Mouse (Mus musculus) adrenal gland, postnatal 14 days (tissue): ENCODE measurements around the gene Lrp8. TPM values are rescaled to one million over a fixed set of nuclear protein-coding genes. Genes with fewer than 3 reads are reported as not detected.

Experiments
- DNase-seq: peaks from one replicate; pipeline ENCODE4 v3.0.0; 2021; ENCODE audit warnings: mixed read lengths
- total RNA-seq: library from RNA; stranded (reverse); gene quantifications from 2 replicates; pipeline ENCODE4 v1.2.3, GENCODE M21; 2021

The Lrp8 gene
- total RNA-seq, 1 experiment from 2014 or later: 5.0 TPM

DNA sequence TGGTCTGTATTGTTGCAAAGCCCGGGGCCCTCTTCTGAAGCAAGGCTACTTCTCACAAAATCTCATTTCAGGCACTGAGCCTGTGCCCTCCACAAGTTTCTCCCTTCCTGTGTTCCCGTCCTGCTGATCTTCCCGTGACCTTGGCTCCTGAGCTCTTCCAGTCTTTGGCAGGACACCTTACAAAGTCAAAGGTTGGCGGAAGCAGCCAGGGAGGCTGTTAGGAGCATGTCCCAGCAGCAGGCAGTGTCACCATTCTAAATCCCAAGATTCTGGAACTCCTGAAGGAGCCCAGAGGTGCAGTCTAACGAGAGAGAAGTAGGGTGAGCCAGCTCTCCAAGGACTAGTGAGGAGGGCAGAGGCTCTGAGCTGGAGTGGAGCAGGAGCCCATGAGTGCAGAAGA, 46.5 kb downstream of the Lrp8 start:
- peak; percentile 51 for DNase-seq

DNA sequence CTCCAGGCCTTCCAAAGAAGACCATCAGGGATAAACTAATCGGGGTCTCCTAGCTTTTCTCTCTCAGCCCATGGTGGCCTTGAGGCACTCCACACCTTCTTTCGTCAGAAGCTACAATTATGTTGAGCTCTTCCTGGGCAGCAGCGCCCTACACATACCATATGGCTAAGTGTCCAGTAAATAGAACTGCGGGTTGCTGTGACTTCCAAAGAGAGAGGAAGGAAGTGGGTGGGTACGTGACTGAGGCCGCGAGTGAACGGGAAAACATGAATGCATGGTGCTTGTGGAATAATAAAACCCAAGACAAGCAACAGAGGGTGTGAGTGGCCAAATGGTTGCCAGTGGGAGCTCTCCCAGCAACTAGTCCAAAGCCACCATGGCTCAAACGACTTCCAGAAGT, 47.6 kb downstream of the Lrp8 start:
- no peak for DNase-seq

- no peak for DNase-seq
These were observed 48.0 kb downstream of the Lrp8 start for GRCm38 (mm10) chr4:107850091-107850490.

GRCm38 (mm10) chr4:107853333-107853732, 51.3 kb downstream of the Lrp8 start:
- no peak for DNase-seq

DNA sequence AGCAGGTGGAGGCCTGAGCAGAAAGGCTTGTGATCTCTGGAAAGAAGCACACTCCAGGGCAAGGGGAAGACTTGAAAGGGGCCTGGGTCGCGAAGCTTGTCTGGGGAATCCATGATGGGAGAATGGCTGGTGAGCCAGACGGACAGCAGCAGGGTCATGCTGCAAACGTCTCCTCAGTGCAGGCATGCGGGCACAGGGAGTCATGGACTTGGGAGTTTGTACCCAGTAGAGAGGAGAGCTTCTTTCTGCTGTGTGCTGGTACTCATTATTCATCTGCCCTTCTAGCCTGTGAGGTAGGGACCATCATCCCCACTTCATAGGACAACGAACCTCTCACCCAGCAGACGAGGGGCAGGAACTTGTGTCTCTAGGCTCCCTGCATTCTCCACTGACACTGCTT, 51.8 kb downstream of the Lrp8 start:
- DNase-seq: no peak

GRCm38 (mm10) chr4:107856958-107857686, 55.1 kb downstream of the Lrp8 start:
- no peak for DNase-seq

DNA sequence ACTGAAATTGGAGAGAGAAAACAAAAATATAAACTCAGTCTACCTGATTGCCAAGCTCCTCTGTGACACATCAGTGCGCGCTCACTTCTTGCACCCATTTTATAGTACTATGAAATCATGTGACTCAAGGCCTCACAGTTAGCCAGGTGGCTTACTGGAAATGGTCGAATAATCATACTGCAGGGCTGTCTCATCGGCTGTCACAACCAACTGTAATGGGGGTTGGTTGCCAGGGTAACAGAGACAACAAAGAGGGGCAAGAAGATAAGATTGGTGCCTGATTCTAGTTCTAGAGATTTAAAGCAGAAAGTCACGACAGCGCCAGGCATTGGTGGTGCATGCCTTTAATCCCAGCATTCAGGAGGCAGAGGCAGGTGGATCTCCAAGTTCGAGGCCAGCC, 56.9 kb downstream of the Lrp8 start:
- no peak for DNase-seq

GRCm38 (mm10) chr4:107864866-107865265, 62.8 kb downstream of the Lrp8 start:
- DNase-seq: no peak

GRCm38 (mm10) chr4:107879254-107880050, 77.4 kb downstream of the Lrp8 start, which contains the start of gene Magoh:
Magoh (plus strand) TSS chr4:107879755.
- peak; percentile 98 for DNase-seq

DNA sequence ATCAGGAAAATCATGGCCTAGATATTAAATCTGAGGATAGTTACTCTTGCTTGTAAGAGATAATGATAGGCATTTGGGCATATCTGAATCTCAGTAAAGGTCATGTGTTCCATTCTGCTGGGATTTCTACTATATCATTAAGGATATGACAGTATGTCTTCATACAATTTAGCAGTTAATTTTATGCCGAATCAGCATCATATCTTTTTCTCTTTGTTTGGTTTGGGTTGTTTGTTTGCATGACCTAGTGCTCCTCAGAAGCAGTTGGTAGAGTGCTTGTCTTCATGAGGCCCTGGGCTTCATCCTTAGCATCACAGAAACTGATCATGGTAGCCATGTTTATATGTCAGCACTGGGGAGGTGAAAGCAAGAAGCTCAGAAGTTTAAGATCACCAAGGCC, 79.6 kb downstream of the Lrp8 start:
- no peak for DNase-seq

GRCm38 (mm10) chr4:107886371-107886770, 84.3 kb downstream of the Lrp8 start:
- no peak for DNase-seq

- no peak for DNase-seq
These were observed 87.3 kb downstream of the Lrp8 start for GRCm38 (mm10) chr4:107889385-107889730.

DNA sequence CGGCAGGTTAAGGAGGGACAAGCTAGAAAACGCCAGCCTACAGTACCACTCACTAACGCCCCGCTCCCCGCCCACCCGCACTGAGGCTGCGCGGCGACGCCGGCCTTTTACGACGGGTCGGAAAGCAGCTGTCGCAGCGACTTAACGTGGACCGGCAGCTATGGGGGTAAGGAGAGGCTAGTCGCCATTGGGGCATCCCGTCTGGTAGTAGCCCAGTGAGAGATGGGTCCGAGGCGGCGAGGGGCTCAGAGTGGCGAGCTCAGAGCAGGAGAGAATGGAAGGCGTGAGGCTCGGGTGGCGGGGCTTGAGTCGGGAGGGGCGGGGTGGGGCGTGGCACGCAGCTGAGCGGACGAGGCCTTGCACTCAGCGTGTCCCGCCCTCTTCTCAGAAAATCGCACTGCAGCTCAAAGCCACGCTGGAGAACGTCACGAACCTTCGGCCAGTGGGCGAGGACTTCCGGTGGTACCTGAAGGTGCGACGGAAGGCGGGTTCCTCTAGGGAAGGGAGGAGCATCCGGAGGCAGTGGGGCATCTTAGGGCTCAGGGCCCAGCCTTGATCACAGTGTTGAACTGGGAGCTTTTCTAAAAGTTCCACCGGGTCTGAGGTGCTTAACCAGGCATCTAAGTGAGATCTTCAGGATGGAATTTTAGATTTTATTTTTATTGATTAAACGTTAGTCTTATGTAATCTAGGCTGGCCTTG, 87.8 kb downstream of the Lrp8 start, which contains the start of gene 0610037L13Rik:
Gene 0610037L13Rik, plus strand, starts transcription at position 83 of the 702 bp plus-strand sequence.
- DNase-seq: peak; percentile 95

GRCm38 (mm10) chr4:107892663-107893062, 90.6 kb downstream of the Lrp8 start:
- DNase-seq: peak; percentile 17

GRCm38 (mm10) chr4:107899211-107899927, 97.3 kb downstream of the Lrp8 start:
- DNase-seq: no peak

- DNase-seq: peak; percentile 28
These were observed 98.1 kb downstream of the Lrp8 start for GRCm38 (mm10) chr4:107900206-107900605.

DNA sequence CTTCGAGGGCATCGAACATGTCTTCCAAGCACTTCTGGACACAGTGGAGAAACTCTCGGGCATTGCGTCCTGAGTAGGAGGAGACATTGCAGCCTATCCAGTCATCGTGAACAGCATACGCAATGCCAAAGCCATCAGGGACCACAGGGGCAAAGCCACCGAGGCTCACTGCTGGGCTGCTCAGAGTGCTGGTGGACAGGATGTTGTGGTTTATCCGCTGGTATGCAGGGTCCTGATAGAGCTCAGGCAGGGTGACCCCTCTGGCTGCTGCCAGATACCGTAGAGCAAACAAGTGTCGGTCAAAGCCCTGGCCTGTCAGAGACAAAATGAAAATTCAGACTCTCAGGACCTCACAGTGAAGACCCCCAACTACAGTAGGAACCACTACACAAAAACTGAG, 102.2 kb downstream of the Lrp8 start:
- no peak for DNase-seq

DNA sequence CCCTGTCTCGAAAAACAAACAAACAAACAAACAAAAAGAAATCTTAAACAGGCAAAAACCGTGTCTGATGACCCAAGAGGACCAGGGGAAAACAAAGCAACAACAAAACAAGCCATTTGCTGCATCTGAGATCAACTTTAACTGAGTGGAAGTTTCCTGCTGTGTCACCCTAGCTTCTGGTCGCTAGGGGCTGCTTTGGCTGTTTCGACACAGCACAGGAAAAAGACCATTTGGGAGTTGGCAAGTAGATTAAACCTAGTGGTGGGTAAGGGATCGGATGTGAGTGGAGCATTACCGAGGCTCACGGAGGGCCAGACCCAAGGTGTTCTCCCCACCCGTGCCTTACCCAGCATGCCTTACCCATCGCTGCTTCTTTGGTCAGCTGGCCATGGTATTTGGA, 104.5 kb downstream of the Lrp8 start:
- DNase-seq: no peak

GRCm38 (mm10) chr4:107910020-107910419, 108.0 kb downstream of the Lrp8 start:
- DNase-seq: no peak

DNA sequence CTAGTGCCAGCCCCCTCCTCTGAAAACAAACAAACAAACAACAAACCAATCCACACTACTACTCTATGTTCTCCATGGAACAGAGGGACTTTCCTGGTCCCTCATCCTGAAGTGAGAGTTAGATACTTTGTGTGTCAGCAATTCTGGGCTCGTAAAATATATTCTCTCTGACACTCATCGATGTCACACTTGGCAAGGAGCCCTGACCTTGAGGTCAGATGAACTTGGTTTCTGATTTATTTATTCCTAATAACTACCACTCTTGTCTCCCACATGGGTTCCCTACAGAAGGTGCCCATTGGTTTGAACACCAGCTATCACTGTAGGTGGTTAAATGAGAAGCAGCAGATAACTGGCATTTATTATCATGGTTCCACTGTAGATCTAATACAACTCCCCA, 118.3 kb downstream of the Lrp8 start:
- DNase-seq: peak; percentile 84

GRCm38 (mm10) chr4:107921152-107921695, 119.2 kb downstream of the Lrp8 start:
- peak; percentile 91 for DNase-seq

GRCm38 (mm10) chr4:107921952-107922351, 119.9 kb downstream of the Lrp8 start:
- DNase-seq: peak; percentile 53
